Mouse (Mus musculus) testis, postnatal 10 days (tissue): Measurements from ENCODE around the gene Gramd4.

Source experiments
- DNase-seq: peaks from one replicate; pipeline ENCODE4 v3.0.0; 2021; ENCODE audit warnings: low spot score

The Gramd4 gene

GRCm38 (mm10) chr15:86116421-86116820 lies 58.9 kb downstream of the Gramd4 start:
- DNase-seq, result no peak

GRCm38 (mm10) chr15:86117115-86118100 lies 59.9 kb downstream of the Gramd4 start:
- DNase-seq, result no peak

GRCm38 (mm10) chr15:86119186-86119585 lies 61.7 kb downstream of the Gramd4 start:
- DNase-seq, result no peak

GRCm38 (mm10) chr15:86122261-86122949 lies 64.9 kb downstream of the Gramd4 start:
- no peak for DNase-seq

GRCm38 (mm10) chr15:86123409-86123808 lies 65.9 kb downstream of the Gramd4 start:
- DNase-seq, result no peak

- peak; percentile 87 for DNase-seq
These were observed 66.9 kb downstream of the Gramd4 start for GRCm38 (mm10) chr15:86124359-86124758.

GRCm38 (mm10) chr15:86129036-86129435 lies 71.5 kb downstream of the Gramd4 start:
- DNase-seq, result no peak

GRCm38 (mm10) chr15:86130657-86131056 lies 73.2 kb downstream of the Gramd4 start:
- DNase-seq, result no peak

GRCm38 (mm10) chr15:86134941-86135783 lies 77.7 kb downstream of the Gramd4 start:
- peak; percentile 95 for DNase-seq

GRCm38 (mm10) chr15:86137638-86138037 lies 80.1 kb downstream of the Gramd4 start:
- peak; percentile 79 for DNase-seq

GRCm38 (mm10) chr15:86140323-86140722 lies 82.8 kb downstream of the Gramd4 start:
- DNase-seq, result peak; percentile 81

GRCm38 (mm10) chr15:86144577-86144976 lies 87.1 kb downstream of the Gramd4 start:
- no peak for DNase-seq

- DNase-seq, result no peak
These were observed 87.6 kb downstream of the Gramd4 start for GRCm38 (mm10) chr15:86145046-86145445.

- no peak for DNase-seq
These were observed 89.4 kb downstream of the Gramd4 start for GRCm38 (mm10) chr15:86146922-86147321.

GRCm38 (mm10) chr15:86150593-86150992 lies 93.1 kb downstream of the Gramd4 start:
- no peak for DNase-seq

GRCm38 (mm10) chr15:86153481-86153960 lies 96.0 kb downstream of the Gramd4 start:
- no peak for DNase-seq

- DNase-seq, result no peak
These were observed 99.0 kb downstream of the Gramd4 start for GRCm38 (mm10) chr15:86156492-86156891.

- DNase-seq, result no peak
These were observed 101.6 kb downstream of the Gramd4 start for GRCm38 (mm10) chr15:86159093-86159492.

- DNase-seq, result no peak
These were observed 102.2 kb downstream of the Gramd4 start for GRCm38 (mm10) chr15:86159719-86160118.

GRCm38 (mm10) chr15:86160906-86161305 lies 103.4 kb downstream of the Gramd4 start:
- no peak for DNase-seq

GRCm38 (mm10) chr15:86161800-86162199 lies 104.3 kb downstream of the Gramd4 start:
- DNase-seq, result peak; percentile 67
